In genomic region chr14:29015896-29016295, GRCm38 (mm10) we compare ENCODE assay signal across 10 mouse cellular contexts. TPM values are rescaled to one million over a fixed set of nuclear protein-coding genes. Genes with fewer than 3 reads are reported as not detected.
DNase-seq lines count a peak whose midpoint lies in the region; ATAC-seq and TF ChIP-seq lines count a peak whose summit lies in the region.
"Had no signal": no experiment of that assay in that cellular context is flagged by ENCODE, and none has a peak within 500 bp of the region (broad histone marks: within the 10 kb centered on the region; RNA-seq: fewer than 3 reads in every experiment).

No protein-coding gene starts in this region.

- intact Hi-C loops in heart, postnatal 14 days (cut with DNase I) = no loop called here

- 0 out of 2 replicates have a peak, but pooled peaks cover 4% of the 10 kb centered on the region for H3K4me1 ChIP-seq in midbrain, postnatal 0 days (ENCODE audit: insufficient read depth, low read length)

- H3K27ac ChIP-seq in midbrain, postnatal 0 days (ENCODE audit: low read depth, low read length) = peak overlapping the region; percentile 19; the same call in 1 of the 2 replicates

- H3K9ac ChIP-seq in midbrain, postnatal 0 days (replicated peaks; ENCODE audit: low read length, poor library complexity, severe bottlenecking) = no peak overlapping the region

- no peaks in the 10 kb centered on the region for H3K27me3 ChIP-seq in midbrain, postnatal 0 days (ENCODE audit: insufficient read depth, low read length)

- no peak overlapping the region for H3K4me3 ChIP-seq in midbrain, postnatal 0 days (ENCODE audit: low read depth, low read length)

- no peak for ATAC-seq in midbrain, postnatal 0 days (ENCODE audit: low FRiP score)

- no peaks in the 10 kb centered on the region for H3K36me3 ChIP-seq in midbrain, postnatal 0 days (ENCODE audit: insufficient read depth, low read length)

- H3K9me3 ChIP-seq in midbrain, postnatal 0 days (ENCODE audit: low read length) = no peaks in the 10 kb centered on the region

- 28% methylated on average over 5 of the region's 5 CpGs for WGBS in midbrain, postnatal 0 days

- peak; percentile 60 to 64 for DNase-seq in layer of hippocampus, postnatal 10 days (ENCODE audit: low spot score in 2 of 2)
- no peak for DNase-seq in layer of hippocampus, postnatal 36 days
- peak; percentile 58 for DNase-seq in embryo, embryonic 9.5 days (ENCODE audit: extremely low spot score)
- DNase-seq in kidney, adult 8-10 months = peak; percentile 64 to 74
- peak; percentile 85 for DNase-seq in midbrain, postnatal 0 days (ENCODE audit: low spot score)
- DNase-seq in thymus, postnatal 0 days (ENCODE audit: low spot score) = no peak
- no peak for DNase-seq in layer of hippocampus, adult 9-11 months
- no peak for DNase-seq in heart, postnatal 14 days
- DNase-seq: lung, postnatal 14 days; right cerebral cortex, adult 18-20 months had no signal

- no peak for TF ChIP-seq CTCF in midbrain, postnatal 0 days (IDR thresholded peaks at IDR 0.05)

- no peak overlapping the region for H3K4me2 ChIP-seq in midbrain, postnatal 0 days (ENCODE audit: low read depth, low read length, poor library complexity, severe bottlenecking)

RNA-seq across cellular contexts. Expression of gene Lrtm1, which starts 2.1 kb away (rescaled TPM):
- not detected for total RNA-seq in layer of hippocampus, postnatal 10 days (2021)
- total RNA-seq in layer of hippocampus, postnatal 36 days (2021) = not detected
- not detected in 2 replicates for total RNA-seq in midbrain, postnatal 0 days (2014; rRNA removed)
- polyA plus RNA-seq in midbrain, postnatal 0 days (2015; fragmentation: Nextera tagmentation; extraction: Ambion mirVana) = 0.12 TPM in 2 replicates
- not detected in 2 replicates for polyA plus RNA-seq in thymus, postnatal 0 days (2015; fragmentation: Nextera tagmentation; extraction: Ambion mirVana)
- 100 to 1,000 TPM; 149 to 157 TPM for total RNA-seq in heart, postnatal 14 days (2021)

Comparison
In these comparisons a context has a peak if more than half of its experiments do, and no peak if none do; other contexts are left out.
1. DNase-seq: peak in layer of hippocampus, postnatal 10 days (2 of 2), embryo, embryonic 9.5 days (single experiment), kidney, adult 8-10 months (2 of 2) and midbrain, postnatal 0 days (single experiment); none in layer of hippocampus, postnatal 36 days (0 of 2), thymus, postnatal 0 days (single experiment), layer of hippocampus, adult 9-11 months (single experiment) and heart, postnatal 14 days (0 of 2).
2. RNA of gene Lrtm1, which starts 2.1 kb away (total RNA-seq): 149 to 157 TPM in heart, postnatal 14 days; not detected in layer of hippocampus, postnatal 10 days, not detected in layer of hippocampus, postnatal 36 days and not detected in midbrain, postnatal 0 days; every median in the first group is over 100 times any median in the second.